Mouse (Mus musculus): Measurements from ENCODE around the gene Lpin3. TPM values are rescaled to one million over a fixed set of nuclear protein-coding genes. Genes with fewer than 3 reads are reported as not detected.
A peak's percentile ranks its signal among the peaks of the same experiment; 100 is the strongest.

Gene Lpin3
- total and polyA plus RNA-seq, 3 experiments: 4.6 to 7.2 (median 5.4) TPM

GRCm38 (mm10) chr2:160881462-160882101 lies 1.1 kb downstream of the Lpin3 start:
- intact Hi-C loops (cut with DNase I): no loop called here
- no peak overlapping the region; the same call in 1 of the 2 replicates for H3K4me3 ChIP-seq
- peak overlapping the region; percentile 85 for H3K27ac ChIP-seq
- H3K9ac ChIP-seq (ENCODE audit: low read depth, low read length): peak overlapping the region; percentile 5; the same call in 1 of the 2 replicates
- peaks cover 38% of the 10 kb centered on the region for H3K4me1 ChIP-seq (ENCODE audit: control insufficient read depth, insufficient read depth, low read length)
- H3K27me3 ChIP-seq (ENCODE audit: control insufficient read depth, insufficient read depth, low read length): no peaks in the 10 kb centered on the region
- TF ChIP-seq CTCF (IDR thresholded peaks at IDR 0.05) (no peak), EP300 (IDR thresholded peaks at IDR 0.05; ENCODE audit: insufficient read depth, low read depth, low read length) (no peak), POLR2A (IDR thresholded peaks at IDR 0.05; ENCODE audit: insufficient read depth, low read depth, low read length) (no peak)
- peak in 1 of 2 experiments; percentile 44 for DNase-seq
- no peaks in the 10 kb centered on the region for H3K79me2 ChIP-seq (replicated peaks; ENCODE audit: control insufficient read depth, insufficient read depth, low read length)
- peaks cover 17% of the 10 kb centered on the region for H3K36me3 ChIP-seq (ENCODE audit: control insufficient read depth, insufficient read depth, low read length)
- WGBS: 54% methylated on average over 6 of the region's 6 CpGs

GRCm38 (mm10) chr2:160882436-160882835 lies 2.0 kb downstream of the Lpin3 start:
- intact Hi-C loops (cut with DNase I): no loop called here
- 57% methylated on average over 5 of the region's 5 CpGs for WGBS
- TF ChIP-seq EP300 (IDR thresholded peaks at IDR 0.05; ENCODE audit: insufficient read depth, low read depth, low read length) (no peak), CTCF (IDR thresholded peaks at IDR 0.05) (no peak), POLR2A (IDR thresholded peaks at IDR 0.05; ENCODE audit: insufficient read depth, low read depth, low read length) (no peak)
- Histone ChIP-seq H3K9ac (ENCODE audit: low read depth, low read length) (no peak overlapping the region), H3K79me2 (replicated peaks; ENCODE audit: control insufficient read depth, insufficient read depth, low read length) (no peaks in the 10 kb centered on the region), H3K27me3 (ENCODE audit: control insufficient read depth, insufficient read depth, low read length) (no peaks in the 10 kb centered on the region), H3K4me3 (no peak overlapping the region), H3K4me1 (ENCODE audit: control insufficient read depth, insufficient read depth, low read length) (peaks cover 39% of the 10 kb centered on the region), H3K36me3 (ENCODE audit: control insufficient read depth, insufficient read depth, low read length) (peaks cover 17% of the 10 kb centered on the region), H3K27ac (peak overlapping the region; percentile 85)
- peak; percentile 30 to 41 for DNase-seq

DNA sequence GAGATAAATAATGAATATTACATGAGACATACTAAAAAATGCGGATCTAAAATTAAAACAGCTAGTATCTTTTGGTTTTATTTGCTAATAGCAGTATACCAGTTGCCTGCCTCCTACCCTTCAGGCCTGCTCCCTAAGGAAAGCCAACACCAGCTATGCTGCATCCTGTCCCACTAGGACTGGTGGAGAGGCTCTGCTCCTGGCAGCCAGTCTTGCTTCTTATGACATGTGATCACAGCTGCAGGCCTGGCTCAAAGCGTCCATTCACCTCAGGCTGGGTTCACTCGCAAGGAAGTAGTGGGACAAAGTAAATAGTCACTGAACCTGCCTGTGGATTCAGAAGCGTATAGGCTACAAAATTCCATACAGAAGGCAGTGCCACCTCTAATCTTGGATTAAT lies 3.4 kb downstream of the Lpin3 start:
- Histone ChIP-seq H3K4me3 (no peak overlapping the region), H3K4me1 (ENCODE audit: control insufficient read depth, insufficient read depth, low read length) (peaks cover 42% of the 10 kb centered on the region), H3K27me3 (ENCODE audit: control insufficient read depth, insufficient read depth, low read length) (no peaks in the 10 kb centered on the region), H3K79me2 (replicated peaks; ENCODE audit: control insufficient read depth, insufficient read depth, low read length) (no peaks in the 10 kb centered on the region), H3K36me3 (ENCODE audit: control insufficient read depth, insufficient read depth, low read length) (peaks cover 17% of the 10 kb centered on the region), H3K9ac (ENCODE audit: low read depth, low read length) (peak overlapping the region; percentile 12), H3K27ac (peak overlapping the region; percentile 85)
- peak; percentile 73 to 85 for DNase-seq
- intact Hi-C loops (cut with DNase I): loop anchor here (1.0 kb wide), 2 partner anchors 78 to 118 kb away; no protein-coding TSS in a partner anchor
- TF ChIP-seq POLR2A (IDR thresholded peaks at IDR 0.05; ENCODE audit: insufficient read depth, low read depth, low read length) (peak; percentile 79), CTCF (IDR thresholded peaks at IDR 0.05) (0 out of 2 replicates have a peak, but pooled peaks have one; percentile 6), EP300 (IDR thresholded peaks at IDR 0.05; ENCODE audit: insufficient read depth, low read depth, low read length) (peak; percentile 98)
- 31% methylated on average over 4 of the region's 4 CpGs for WGBS

DNA sequence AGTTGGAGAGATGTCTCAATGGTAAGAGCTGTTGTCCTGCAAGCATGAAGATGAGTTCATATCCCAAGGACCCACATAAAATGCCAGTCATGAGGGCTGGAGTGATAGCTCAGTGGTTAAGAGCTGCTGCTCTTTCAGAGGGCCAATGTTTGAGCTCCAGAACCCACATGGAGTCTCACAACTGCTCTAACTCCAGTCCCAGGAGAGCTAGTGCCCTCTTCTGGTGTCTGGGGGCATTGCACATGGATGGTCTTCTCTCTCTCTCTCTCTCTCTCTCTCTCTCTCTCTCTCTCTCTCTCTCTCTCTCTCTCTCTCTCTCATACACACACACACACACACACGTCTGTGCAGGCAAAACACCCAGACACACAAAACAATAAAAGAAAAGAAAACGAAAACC lies 4.4 kb downstream of the Lpin3 start:
- Histone ChIP-seq H3K36me3 (ENCODE audit: control insufficient read depth, insufficient read depth, low read length) (peaks cover 14% of the 10 kb centered on the region), H3K9ac (ENCODE audit: low read depth, low read length) (no peak overlapping the region), H3K27me3 (ENCODE audit: control insufficient read depth, insufficient read depth, low read length) (no peaks in the 10 kb centered on the region), H3K79me2 (replicated peaks; ENCODE audit: control insufficient read depth, insufficient read depth, low read length) (no peaks in the 10 kb centered on the region), H3K4me1 (ENCODE audit: control insufficient read depth, insufficient read depth, low read length) (peaks cover 40% of the 10 kb centered on the region), H3K27ac (peak overlapping the region; percentile 85), H3K4me3 (no peak overlapping the region)
- intact Hi-C loops (cut with DNase I): loop anchor here (1.0 kb wide), 2 partner anchors 79 to 119 kb away; no protein-coding TSS in a partner anchor
- peak; percentile 45 to 73 for DNase-seq
- WGBS: 43% methylated on average over 2 of the region's 2 CpGs
- TF ChIP-seq POLR2A (IDR thresholded peaks at IDR 0.05; ENCODE audit: insufficient read depth, low read depth, low read length) (no peak), EP300 (IDR thresholded peaks at IDR 0.05; ENCODE audit: insufficient read depth, low read depth, low read length) (peak; percentile 73), CTCF (IDR thresholded peaks at IDR 0.05) (peak; percentile 71)

GRCm38 (mm10) chr2:160886221-160886620 lies 5.8 kb downstream of the Lpin3 start:
- WGBS: 92% methylated on average over 3 of the region's 3 CpGs
- Histone ChIP-seq H3K27ac (no peak overlapping the region), H3K27me3 (ENCODE audit: control insufficient read depth, insufficient read depth, low read length) (no peaks in the 10 kb centered on the region), H3K36me3 (ENCODE audit: control insufficient read depth, insufficient read depth, low read length) (peaks cover 14% of the 10 kb centered on the region), H3K4me1 (ENCODE audit: control insufficient read depth, insufficient read depth, low read length) (peaks cover 28% of the 10 kb centered on the region), H3K79me2 (replicated peaks; ENCODE audit: control insufficient read depth, insufficient read depth, low read length) (no peaks in the 10 kb centered on the region), H3K4me3 (no peak overlapping the region), H3K9ac (ENCODE audit: low read depth, low read length) (no peak overlapping the region)
- no peak for TF ChIP-seq CTCF (IDR thresholded peaks at IDR 0.05)
- TF ChIP-seq POLR2A (IDR thresholded peaks at IDR 0.05; ENCODE audit: insufficient read depth, low read depth, low read length): no peak
- TF ChIP-seq EP300 (IDR thresholded peaks at IDR 0.05; ENCODE audit: insufficient read depth, low read depth, low read length): no peak
- peak in 1 of 2 experiments; percentile 9 for DNase-seq
- intact Hi-C loops (cut with DNase I): no loop called here

DNA sequence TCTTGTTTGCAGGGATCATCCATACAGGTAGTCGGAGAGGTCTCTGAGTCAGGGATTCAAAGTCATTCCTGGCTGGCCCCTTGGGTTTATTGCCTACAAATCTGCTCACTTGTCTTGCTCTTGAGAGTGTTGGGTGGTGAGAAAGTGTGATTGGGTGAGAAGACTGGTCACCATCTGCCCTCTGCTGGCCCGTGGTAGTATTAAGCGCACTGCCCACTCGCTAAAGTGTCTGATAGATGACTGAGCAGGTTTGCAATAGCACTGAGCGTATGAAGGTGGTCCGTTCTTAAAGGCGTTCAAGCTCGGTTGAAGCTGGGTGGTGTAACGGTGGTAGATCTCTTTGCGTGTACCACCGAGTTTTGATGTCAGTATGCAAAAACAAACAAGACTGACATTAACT lies 6.8 kb downstream of the Lpin3 start:
- DNase-seq: peak; percentile 83 to 88
- Histone ChIP-seq H3K4me3 (peak overlapping the region; percentile 50), H3K36me3 (ENCODE audit: control insufficient read depth, insufficient read depth, low read length) (peaks cover 14% of the 10 kb centered on the region), H3K4me1 (ENCODE audit: control insufficient read depth, insufficient read depth, low read length) (peaks cover 20% of the 10 kb centered on the region), H3K27me3 (ENCODE audit: control insufficient read depth, insufficient read depth, low read length) (no peaks in the 10 kb centered on the region), H3K9ac (ENCODE audit: low read depth, low read length) (peak overlapping the region; percentile 23; the same call in 1 of the 2 replicates), H3K79me2 (replicated peaks; ENCODE audit: control insufficient read depth, insufficient read depth, low read length) (no peaks in the 10 kb centered on the region), H3K27ac (no peak overlapping the region)
- WGBS: 1% methylated on average over 11 of the region's 11 CpGs
- intact Hi-C loops (cut with DNase I): loop anchor here (1.0 kb wide), 4 partner anchors 126 to 289 kb away; no protein-coding TSS in a partner anchor
- TF ChIP-seq CTCF (IDR thresholded peaks at IDR 0.05) (peak; percentile 94), POLR2A (IDR thresholded peaks at IDR 0.05; ENCODE audit: insufficient read depth, low read depth, low read length) (no peak), EP300 (IDR thresholded peaks at IDR 0.05; ENCODE audit: insufficient read depth, low read depth, low read length) (peak; percentile 98)

All from heart, adult 2 months (tissue).